Comparison of ENCODE assay signal across 11 mouse cellular contexts in the genomic region with DNA sequence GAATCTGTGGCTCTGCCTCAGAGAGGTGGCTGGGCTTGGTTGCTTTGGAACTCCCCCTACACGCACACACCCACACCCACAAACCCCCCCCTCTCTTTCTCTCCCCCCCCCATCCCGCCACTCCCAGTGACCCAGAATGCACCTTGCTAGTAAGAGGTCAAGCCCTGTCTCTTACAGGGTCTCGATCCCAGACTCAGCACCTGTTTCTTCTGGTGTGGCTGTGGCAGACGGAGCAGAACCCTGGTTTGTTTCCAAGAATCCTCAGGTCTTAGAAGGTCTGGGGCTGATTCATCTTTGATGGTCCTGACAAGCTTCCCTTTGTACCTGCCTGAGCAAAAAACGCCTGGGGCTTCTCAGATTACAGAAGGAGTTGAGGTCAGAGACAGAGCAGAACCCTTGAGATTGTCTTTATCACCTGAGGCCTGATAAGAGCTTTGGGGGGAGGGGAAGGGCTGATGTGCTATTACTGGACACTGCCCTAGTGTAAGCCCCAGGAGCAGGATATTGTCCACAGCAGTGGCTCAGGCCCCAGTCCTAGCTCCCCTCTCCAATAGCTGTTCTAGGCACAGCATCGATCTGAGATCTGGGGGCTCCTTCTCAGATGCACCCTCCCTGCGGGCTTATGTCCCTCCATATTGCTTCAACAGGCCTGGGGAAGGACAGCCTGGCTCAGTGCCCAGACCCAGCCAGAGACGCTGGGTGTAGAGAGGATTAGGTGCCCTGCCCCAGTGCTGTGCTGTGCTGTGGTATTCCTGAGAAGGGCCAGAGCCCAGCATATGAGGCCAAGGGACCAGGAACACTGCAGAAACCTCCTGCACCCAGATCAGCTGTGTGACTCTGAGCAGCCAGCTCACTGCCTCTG. TPM values are rescaled to one million over a fixed set of nuclear protein-coding genes. Genes with fewer than 3 reads are reported as not detected.
DNase-seq lines count a peak whose midpoint lies in the region; ATAC-seq and TF ChIP-seq lines count a peak whose summit lies in the region.
"Had no signal": no experiment of that assay in that cellular context is flagged by ENCODE, and none has a peak within 500 bp of the region (broad histone marks: within the 10 kb centered on the region; RNA-seq: fewer than 3 reads in every experiment).

No protein-coding gene starts in this region.

- no peaks in the 10 kb centered on the region for H3K9me3 ChIP-seq in hindbrain, embryonic 10.5 days
- H3K9me3 ChIP-seq in hindbrain, embryonic 12.5 days (replicated peaks): no peaks in the 10 kb centered on the region
- H3K9me3 ChIP-seq in stomach, postnatal 0 days (ENCODE audit: control insufficient read depth, low read length): no peaks in the 10 kb centered on the region
- H3K9me3 ChIP-seq: liver, embryonic 15.5 days had no signal

- ATAC-seq in hindbrain, embryonic 12.5 days (ENCODE audit: low FRiP score): no peak
- peak; percentile 82 for ATAC-seq in stomach, postnatal 0 days (ENCODE audit: low FRiP score, low TSS enrichment)

- no peak for DNase-seq in hindbrain, embryonic 10.5 days (ENCODE audit: low spot score)
- DNase-seq in retina, postnatal 1 day: peak; percentile 34
- no peak for DNase-seq in retina, embryonic 14.5 days (ENCODE audit: low spot score)
- DNase-seq in heart, postnatal 4 days: peak; percentile 55
- peak; percentile 78 for DNase-seq in stomach, postnatal 0 days (ENCODE audit: low spot score)
- DNase-seq in cerebellum, postnatal 36 days: no peak
- DNase-seq in adipocyte (ENCODE audit: low spot score): no peak

- 0 out of 2 replicates have a peak overlapping the region, but pooled peaks have one; percentile 69 for H3K27ac ChIP-seq in hindbrain, embryonic 10.5 days
- no peak overlapping the region for H3K27ac ChIP-seq in hindbrain, embryonic 12.5 days
- peak overlapping the region; percentile 82 for H3K27ac ChIP-seq in stomach, postnatal 0 days (replicated peaks)
- H3K27ac ChIP-seq: layer of hippocampus, adult 2 months; liver, embryonic 15.5 days had no signal

- TF ChIP-seq CTCF in stomach, postnatal 0 days (IDR thresholded peaks at IDR 0.05; ENCODE audit: low read depth): no peak

- no peak overlapping the region for H3K9ac ChIP-seq in hindbrain, embryonic 12.5 days
- no peak overlapping the region for H3K9ac ChIP-seq in stomach, postnatal 0 days (ENCODE audit: low read length)
- H3K9ac ChIP-seq: liver, embryonic 15.5 days had no signal

- H3K4me1 ChIP-seq in hindbrain, embryonic 10.5 days (replicated peaks): peaks cover 46% of the 10 kb centered on the region
- peaks cover 46% of the 10 kb centered on the region for H3K4me1 ChIP-seq in hindbrain, embryonic 12.5 days
- 0 out of 2 replicates have a peak, but pooled peaks cover 6% of the 10 kb centered on the region for H3K4me1 ChIP-seq in stomach, postnatal 0 days (replicated peaks; ENCODE audit: control insufficient read depth, insufficient read depth)

- H3K4me2 ChIP-seq in hindbrain, embryonic 12.5 days (replicated peaks): no peak overlapping the region
- H3K4me2 ChIP-seq in stomach, postnatal 0 days (replicated peaks; ENCODE audit: low read depth): no peak overlapping the region
- H3K4me2 ChIP-seq: liver, embryonic 15.5 days had no signal

- no peak for TF ChIP-seq EP300 in stomach, postnatal 0 days (optimal IDR thresholded peaks at IDR 0.05)

- no peaks in the 10 kb centered on the region for H3K27me3 ChIP-seq in hindbrain, embryonic 10.5 days (ENCODE audit: insufficient read depth, poor library complexity, severe bottlenecking)
- no peaks in the 10 kb centered on the region for H3K27me3 ChIP-seq in hindbrain, embryonic 12.5 days
- no peaks in the 10 kb centered on the region for H3K27me3 ChIP-seq in stomach, postnatal 0 days (ENCODE audit: control insufficient read depth, insufficient read depth, low read length)

- peaks cover 9% of the 10 kb centered on the region; the same call in 1 of the 2 replicates for H3K36me3 ChIP-seq in hindbrain, embryonic 10.5 days
- no peaks in the 10 kb centered on the region for H3K36me3 ChIP-seq in hindbrain, embryonic 12.5 days
- no peaks in the 10 kb centered on the region for H3K36me3 ChIP-seq in stomach, postnatal 0 days (ENCODE audit: control insufficient read depth, insufficient read depth, low read length)
- H3K36me3 ChIP-seq: liver, embryonic 15.5 days had no signal

- no peak overlapping the region for H3K4me3 ChIP-seq in hindbrain, embryonic 10.5 days
- no peak overlapping the region for H3K4me3 ChIP-seq in hindbrain, embryonic 12.5 days
- no peak overlapping the region for H3K4me3 ChIP-seq in stomach, postnatal 0 days (ENCODE audit: low read depth, low read length)
- H3K4me3 ChIP-seq: layer of hippocampus, adult 2 months; liver, embryonic 15.5 days had no signal

- 67% methylated on average over 8 of the region's 8 CpGs for WGBS in hindbrain, embryonic 10.5 days
- 56% methylated on average over 8 of the region's 8 CpGs for WGBS in hindbrain, embryonic 12.5 days
- WGBS in stomach, postnatal 0 days: 26% methylated on average over 7 of the region's 8 CpGs

RNA-seq across cellular contexts. Expression of gene Mmp15, which starts 6.7 kb away (rescaled TPM):
- 15.2 and 19.4 TPM in 2 replicates for polyA plus RNA-seq in hindbrain, embryonic 10.5 days (2016; fragmentation: Nextera tagmentation; extraction: Ambion mirVana)
- 31.8 and 33.2 TPM in 2 replicates for polyA plus RNA-seq in hindbrain, embryonic 12.5 days (2016; fragmentation: Nextera tagmentation; extraction: Ambion mirVana)
- 100 to 1,000 TPM; 146 to 149 TPM for total RNA-seq in heart, postnatal 4 days (2021)
- polyA plus RNA-seq in stomach, postnatal 0 days (2015; fragmentation: Nextera tagmentation; extraction: Ambion mirVana): 19.0 and 21.7 TPM in 2 replicates

RNA-seq across cellular contexts. Expression of gene Usb1, which starts 26.7 kb away (rescaled TPM):
- polyA plus RNA-seq in hindbrain, embryonic 10.5 days (2016; fragmentation: Nextera tagmentation; extraction: Ambion mirVana): 48.5 and 48.8 TPM in 2 replicates
- 38.0 and 38.5 TPM in 2 replicates for polyA plus RNA-seq in hindbrain, embryonic 12.5 days (2016; fragmentation: Nextera tagmentation; extraction: Ambion mirVana)
- total RNA-seq in heart, postnatal 4 days (2021): 10 to 100 TPM; 20.2 to 22.4 TPM
- polyA plus RNA-seq in stomach, postnatal 0 days (2015; fragmentation: Nextera tagmentation; extraction: Ambion mirVana): 21.5 and 24.6 TPM in 2 replicates

RNA-seq across cellular contexts. Expression of gene Zfp319, which starts 27.0 kb away (rescaled TPM):
- 12.4 and 16.6 TPM in 2 replicates for polyA plus RNA-seq in hindbrain, embryonic 10.5 days (2016; fragmentation: Nextera tagmentation; extraction: Ambion mirVana)
- polyA plus RNA-seq in hindbrain, embryonic 12.5 days (2016; fragmentation: Nextera tagmentation; extraction: Ambion mirVana): 20.4 and 21.7 TPM in 2 replicates
- total RNA-seq in heart, postnatal 4 days (2021): 10 to 100 TPM; 12.5 to 14.3 TPM
- polyA plus RNA-seq in stomach, postnatal 0 days (2015; fragmentation: Nextera tagmentation; extraction: Ambion mirVana): 2.5 TPM in 2 replicates

RNA-seq across cellular contexts. Expression of gene Tepp, which starts 48.4 kb away (rescaled TPM):
- not detected in 2 replicates for polyA plus RNA-seq in hindbrain, embryonic 10.5 days (2016; fragmentation: Nextera tagmentation; extraction: Ambion mirVana)
- polyA plus RNA-seq in hindbrain, embryonic 12.5 days (2016; fragmentation: Nextera tagmentation; extraction: Ambion mirVana): not detected in 2 replicates
- not detected for total RNA-seq in heart, postnatal 4 days (2021)
- polyA plus RNA-seq in stomach, postnatal 0 days (2015; fragmentation: Nextera tagmentation; extraction: Ambion mirVana): 0.19 TPM in 1 of 2 replicates, not detected in the other
- total RNA-seq: heart, postnatal 10 days had no signal
- polyA plus RNA-seq: liver, embryonic 15.5 days had no signal

RNA-seq across cellular contexts. Expression of gene Cngb1, which starts 52.4 kb away (rescaled TPM):
- 0.07 and 0.59 TPM in 2 replicates for polyA plus RNA-seq in hindbrain, embryonic 10.5 days (2016; fragmentation: Nextera tagmentation; extraction: Ambion mirVana)
- 0.56 and 1.1 TPM in 2 replicates for polyA plus RNA-seq in hindbrain, embryonic 12.5 days (2016; fragmentation: Nextera tagmentation; extraction: Ambion mirVana)
- 1 to 10 TPM; 1.1 to 1.9 TPM for total RNA-seq in heart, postnatal 4 days (2021)
- polyA plus RNA-seq in stomach, postnatal 0 days (2015; fragmentation: Nextera tagmentation; extraction: Ambion mirVana): 0.69 and 1.1 TPM in 2 replicates

Comparison
In these comparisons a context has a peak if more than half of its experiments do, and no peak if none do; other contexts are left out.
1. DNase-seq: peak in retina, postnatal 1 day (single experiment), heart, postnatal 4 days (single experiment) and stomach, postnatal 0 days (single experiment); none in hindbrain, embryonic 10.5 days (single experiment), retina, embryonic 14.5 days (single experiment), cerebellum, postnatal 36 days (0 of 2) and adipocyte (single experiment).